Mouse (Mus musculus): ENCODE measurements around the gene Gm10097.

Gene Gm10097

GRCm38 (mm10) chr10:5068676-5069265 lies at the start of gene Gm10097:
Gm10097 (plus strand) TSS chr10:5069192.
- DNase-seq (ENCODE audit: inconsistent age in 2 of 2, low spot score in 1 of 2), result no peak

DNA sequence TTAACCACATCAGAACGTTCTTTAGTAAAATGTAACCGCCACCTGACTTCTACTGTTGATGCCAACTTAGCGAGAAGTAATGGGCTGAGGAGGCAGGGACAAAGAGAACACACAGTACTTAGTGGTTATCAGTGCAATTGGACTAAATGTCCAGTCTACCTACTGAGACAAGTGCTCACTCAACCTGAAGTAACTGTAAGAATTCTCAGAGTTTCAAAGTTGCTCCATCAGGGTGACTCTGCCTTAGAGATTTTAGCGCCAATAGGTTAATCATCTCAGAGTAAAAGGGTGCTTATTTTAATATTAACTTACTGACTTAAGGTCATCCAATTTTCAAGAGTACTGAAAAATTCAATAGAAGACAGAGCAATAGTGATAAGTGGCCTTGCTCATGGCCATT lies 43.1 kb upstream of the Gm10097 start:
- no peak for DNase-seq (ENCODE audit: inconsistent age in 2 of 2, low spot score in 1 of 2)

GRCm38 (mm10) chr10:5027208-5027607 lies 41.8 kb upstream of the Gm10097 start:
- DNase-seq (ENCODE audit: inconsistent age in 2 of 2, low spot score in 1 of 2), result no peak

- DNase-seq (ENCODE audit: inconsistent age in 2 of 2, low spot score in 1 of 2), result no peak
Measured at GRCm38 (mm10) chr10:5028301-5028700, 40.7 kb upstream of the Gm10097 start.

DNA sequence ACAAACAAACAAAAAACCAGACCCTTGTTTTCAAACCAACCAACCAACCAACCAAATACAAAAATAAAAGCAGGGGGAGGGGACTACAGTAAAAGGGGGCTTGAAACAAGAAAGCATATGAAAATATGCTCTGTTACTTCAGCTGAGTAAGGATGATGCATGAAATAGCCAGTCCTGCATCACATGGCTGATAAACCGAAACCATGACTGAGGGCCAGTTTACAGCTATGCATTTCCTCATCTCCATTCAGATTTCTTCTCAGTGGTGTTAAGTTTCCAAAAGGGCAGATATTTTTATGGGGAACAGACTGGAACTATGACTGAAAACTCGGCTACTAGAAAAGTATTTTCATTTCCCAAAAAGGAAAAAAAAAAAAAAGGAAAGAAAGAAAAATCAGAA lies 39.8 kb upstream of the Gm10097 start:
- no peak for DNase-seq (ENCODE audit: inconsistent age in 2 of 2, low spot score in 1 of 2)

DNA sequence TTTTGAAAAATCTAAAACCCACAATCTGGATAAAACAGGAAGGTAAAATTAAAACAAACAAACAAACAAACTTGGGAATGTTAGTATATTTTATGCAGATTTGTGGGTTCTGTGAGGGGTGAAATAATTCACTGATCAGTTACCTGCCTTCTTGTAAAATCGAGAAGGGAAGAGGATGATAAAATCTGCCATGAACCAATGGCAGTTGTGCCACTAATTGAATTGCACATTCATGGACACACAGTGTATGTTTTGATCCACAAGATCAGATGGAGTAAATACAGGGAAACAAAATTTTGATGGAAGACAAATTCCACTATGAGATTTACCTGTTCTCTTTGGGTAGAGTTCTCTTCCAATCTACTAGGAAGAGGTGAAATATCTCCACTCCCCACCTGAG lies 39.1 kb upstream of the Gm10097 start:
- DNase-seq (ENCODE audit: inconsistent age in 2 of 2, low spot score in 1 of 2), result no peak

GRCm38 (mm10) chr10:5032192-5033048 lies 36.6 kb upstream of the Gm10097 start:
- no peak for DNase-seq (ENCODE audit: inconsistent age in 2 of 2, low spot score in 1 of 2)

- no peak for DNase-seq (ENCODE audit: inconsistent age in 2 of 2, low spot score in 1 of 2)
Measured at GRCm38 (mm10) chr10:5041254-5041653, 27.7 kb upstream of the Gm10097 start.

GRCm38 (mm10) chr10:5044481-5044880 lies 24.5 kb upstream of the Gm10097 start:
- DNase-seq (ENCODE audit: inconsistent age in 2 of 2, low spot score in 1 of 2), result peak in 1 of 2 experiments; percentile 28

DNA sequence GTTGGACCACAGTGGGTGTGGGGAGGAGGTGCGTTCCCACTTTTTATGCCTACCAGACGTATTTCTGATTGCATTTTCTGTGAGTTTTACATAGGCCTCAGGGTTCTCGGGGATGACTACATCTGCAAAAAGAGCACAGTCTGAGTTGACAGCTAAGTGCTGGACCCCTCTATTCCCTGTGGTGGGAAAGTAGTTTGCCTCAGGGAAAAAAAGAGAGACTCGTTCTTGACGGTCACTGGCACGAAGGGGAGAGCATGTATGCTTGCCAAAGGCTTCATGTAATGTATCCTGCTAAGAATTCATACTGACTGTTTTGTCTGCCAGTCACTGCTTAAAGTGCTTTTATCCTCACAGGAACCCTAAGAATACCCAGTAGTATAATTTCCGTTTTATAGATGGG lies 23.8 kb upstream of the Gm10097 start:
- DNase-seq (ENCODE audit: inconsistent age in 2 of 2, low spot score in 1 of 2), result no peak

DNA sequence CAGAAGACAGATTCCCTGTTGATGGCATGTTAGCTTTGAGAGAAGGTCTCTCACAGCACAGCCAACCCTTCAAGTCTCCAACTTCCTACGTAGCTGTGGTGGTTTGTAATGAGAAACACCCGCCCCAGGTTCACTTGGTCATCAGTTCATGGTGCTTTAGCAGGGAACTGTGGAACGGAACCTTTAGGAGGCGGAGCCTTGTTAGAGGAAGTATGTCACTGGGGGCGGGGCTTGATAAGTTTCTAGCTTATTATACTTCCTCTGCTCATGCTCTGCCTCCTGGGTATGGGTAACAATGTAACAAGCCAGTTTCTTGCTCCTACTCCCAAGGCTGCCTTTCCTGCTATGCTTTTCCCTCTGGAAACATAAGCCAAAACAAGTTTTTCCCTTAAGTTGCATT lies 23.3 kb upstream of the Gm10097 start:
- no peak for DNase-seq (ENCODE audit: inconsistent age in 2 of 2, low spot score in 1 of 2)

DNA sequence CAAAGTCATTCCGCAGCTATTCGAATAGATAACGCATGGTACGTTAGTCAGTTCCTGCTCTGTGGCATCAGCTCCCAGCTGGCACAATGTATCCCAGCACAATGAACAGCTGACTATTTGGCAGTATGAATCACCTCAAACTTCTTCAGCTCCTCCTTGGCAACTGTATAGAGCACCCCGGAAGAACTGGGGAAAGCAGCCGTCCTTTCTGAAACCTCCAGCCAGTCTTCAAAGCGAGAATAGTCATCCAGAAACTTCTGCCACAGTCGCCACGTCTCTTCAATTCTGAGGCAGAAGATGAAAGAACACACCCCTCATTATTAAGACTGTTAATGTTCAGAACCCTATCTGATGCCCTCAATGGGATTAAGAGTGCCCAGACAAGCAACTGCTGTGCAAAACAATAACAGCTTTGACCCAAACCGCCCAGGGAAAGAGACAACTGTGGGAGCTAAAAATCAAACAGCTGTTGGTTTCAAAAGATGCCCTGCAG lies 12.7 kb upstream of the Gm10097 start:
- no peak for DNase-seq (ENCODE audit: inconsistent age in 2 of 2, low spot score in 1 of 2)

DNA sequence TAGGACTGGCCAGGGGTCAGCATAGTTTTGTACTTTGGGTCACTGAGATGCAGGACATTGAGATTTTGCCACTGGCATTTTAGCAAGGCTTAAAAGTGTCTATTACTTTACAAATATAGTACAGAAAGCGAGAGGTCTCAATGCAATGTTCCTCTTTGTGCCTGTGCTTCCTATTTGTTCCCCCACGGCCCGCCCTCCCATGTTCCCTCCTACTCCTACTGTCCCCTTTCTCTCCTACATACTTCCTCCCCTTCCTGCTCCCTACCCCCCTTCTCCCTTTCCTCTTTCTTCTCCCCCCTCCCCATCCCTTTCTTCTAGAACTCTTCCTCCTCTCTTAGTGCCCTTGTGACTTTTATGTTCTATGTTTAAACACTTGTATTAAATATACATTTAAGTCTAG lies 12.1 kb upstream of the Gm10097 start:
- DNase-seq (ENCODE audit: inconsistent age in 2 of 2, low spot score in 1 of 2), result no peak

- no peak for DNase-seq (ENCODE audit: inconsistent age in 2 of 2, low spot score in 1 of 2)
Measured at GRCm38 (mm10) chr10:5057661-5058060, 11.3 kb upstream of the Gm10097 start.

DNA sequence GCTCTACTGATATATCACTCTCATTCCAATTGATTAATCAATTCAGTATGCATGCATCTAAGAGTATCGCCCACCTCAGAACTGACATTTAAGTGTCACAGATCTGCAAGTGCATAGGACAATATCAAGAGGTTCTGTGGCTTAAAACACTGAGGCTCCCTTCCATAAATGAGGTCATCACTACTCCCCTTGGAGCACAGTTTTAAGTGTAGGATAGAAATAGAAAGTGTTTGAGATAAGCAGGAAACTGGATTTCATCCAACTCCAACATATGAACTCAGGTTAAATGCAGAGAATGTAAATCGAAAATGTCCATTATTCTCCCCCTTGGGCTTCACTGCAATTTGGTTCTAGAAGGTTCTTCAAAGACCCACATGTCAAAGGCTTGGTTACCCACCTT lies 10.1 kb upstream of the Gm10097 start:
- DNase-seq (ENCODE audit: inconsistent age in 2 of 2, low spot score in 1 of 2), result no peak

- no peak for DNase-seq (ENCODE audit: inconsistent age in 2 of 2, low spot score in 1 of 2)
Measured at GRCm38 (mm10) chr10:5059983-5060382, 9.0 kb upstream of the Gm10097 start.

GRCm38 (mm10) chr10:5067113-5067512 lies 1.9 kb upstream of the Gm10097 start:
- no peak for DNase-seq (ENCODE audit: inconsistent age in 2 of 2, low spot score in 1 of 2)

DNA sequence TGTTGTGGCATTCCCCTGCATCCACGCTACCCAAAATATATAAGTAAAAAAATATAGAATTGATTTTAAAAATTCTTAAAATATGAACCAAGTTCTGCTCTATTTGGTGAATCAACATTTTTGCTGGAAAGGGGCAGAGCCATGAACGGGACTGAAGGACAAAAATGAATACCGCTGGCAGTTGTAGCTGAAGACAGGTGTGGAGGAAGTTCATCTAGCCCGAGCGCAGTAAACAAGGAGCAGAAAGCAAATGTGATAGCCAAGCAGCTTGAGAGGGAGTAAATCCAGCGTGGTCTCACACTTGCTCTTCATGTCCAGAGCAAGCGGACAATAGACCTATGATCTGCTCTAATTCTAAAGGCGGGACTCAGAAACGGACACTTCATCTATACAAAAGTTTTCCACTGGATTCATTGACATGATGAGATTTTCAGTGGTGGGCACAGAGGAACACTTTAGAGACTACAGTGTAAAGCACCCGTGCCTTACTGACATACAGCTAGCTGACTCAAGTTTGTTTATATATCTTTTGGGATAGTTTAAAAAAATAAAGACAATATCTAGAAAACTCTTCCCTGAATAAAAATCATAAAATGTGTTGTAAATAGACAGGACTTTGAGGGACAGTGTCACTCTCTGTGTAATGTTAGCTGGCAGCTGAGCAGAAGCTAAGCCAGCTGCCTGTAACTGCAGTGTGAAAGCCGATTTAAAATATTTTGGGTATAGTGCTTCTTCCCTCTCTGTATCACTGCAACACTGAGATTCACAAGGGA lies 1.4 kb downstream of the Gm10097 start:
- DNase-seq (ENCODE audit: inconsistent age in 2 of 2, low spot score in 1 of 2), result no peak

DNA sequence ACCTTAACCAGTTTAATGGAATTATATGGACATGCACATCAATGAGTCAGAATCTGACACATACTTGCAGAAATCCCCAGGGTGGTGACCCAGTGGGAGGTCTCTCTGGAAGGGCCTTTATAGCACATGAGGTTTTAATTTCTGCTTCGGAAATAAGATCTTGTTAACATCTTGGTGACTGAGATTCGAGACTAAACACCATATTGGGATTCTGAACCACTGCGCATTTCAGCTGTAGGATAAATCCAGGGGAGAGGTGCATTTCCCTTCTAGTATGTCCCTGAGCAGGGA lies 1.9 kb downstream of the Gm10097 start:
- no peak for DNase-seq (ENCODE audit: inconsistent age in 2 of 2, low spot score in 1 of 2)

GRCm38 (mm10) chr10:5072054-5072453 lies 3.1 kb downstream of the Gm10097 start:
- no peak for DNase-seq (ENCODE audit: inconsistent age in 2 of 2, low spot score in 1 of 2)

- no peak for DNase-seq (ENCODE audit: inconsistent age in 2 of 2, low spot score in 1 of 2)
Measured at GRCm38 (mm10) chr10:5075724-5076123, 6.7 kb downstream of the Gm10097 start.

GRCm38 (mm10) chr10:5079945-5080468 lies 11.0 kb downstream of the Gm10097 start:
- peak; percentile 44 to 66 for DNase-seq (ENCODE audit: inconsistent age in 2 of 2, low spot score in 1 of 2)

Measured in adrenal gland, adult (tissue).